Mouse (Mus musculus): ENCODE measurements around the gene Mprip.
"Not testable (repeated sequence)": the region's sequence is repeated elsewhere in the genome, so short reads cannot be mapped to it uniquely, and the experiment has no call there.

Mprip gene

DNA sequence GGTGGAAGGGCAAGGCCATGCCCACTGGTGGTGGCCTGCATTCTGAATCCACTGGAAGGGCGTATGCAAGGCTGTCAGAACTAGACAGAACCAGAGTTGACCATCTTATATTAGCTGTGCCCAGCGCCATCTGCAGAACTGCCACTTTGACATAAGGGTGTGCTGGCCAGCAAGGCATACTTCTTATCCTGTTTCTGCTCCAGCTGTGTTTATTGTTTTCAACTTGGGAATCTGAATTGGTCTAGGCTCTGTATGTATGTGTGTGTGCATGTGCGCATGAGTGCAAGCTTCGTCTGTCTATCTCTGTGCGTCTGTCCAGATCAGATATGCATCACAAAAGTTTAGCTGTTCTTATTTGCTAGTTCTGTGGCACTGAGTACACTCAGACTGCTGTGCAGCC lies 58.1 kb downstream of the Mprip start:
- DNase-seq, result no peak

DNA sequence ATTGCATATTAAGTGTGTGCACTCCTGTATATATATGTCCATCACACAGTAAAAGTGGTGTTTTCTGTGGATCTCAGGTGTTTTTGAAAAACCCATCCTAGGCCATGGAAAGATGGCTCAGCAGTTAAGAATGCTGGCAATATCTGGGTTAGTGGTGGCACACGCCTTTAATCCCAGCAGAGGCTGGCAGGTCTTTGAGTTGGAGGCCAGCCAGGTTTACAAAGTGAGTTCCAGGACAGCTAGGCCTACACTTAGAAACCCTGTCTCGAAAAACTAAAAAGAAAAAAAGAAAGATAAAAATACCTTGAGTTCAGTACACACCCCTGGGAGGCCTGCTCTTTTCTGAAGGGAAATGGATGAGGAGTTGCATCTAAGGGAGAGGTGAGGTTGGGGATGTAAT lies 60.3 kb downstream of the Mprip start:
- no peak for DNase-seq

DNA sequence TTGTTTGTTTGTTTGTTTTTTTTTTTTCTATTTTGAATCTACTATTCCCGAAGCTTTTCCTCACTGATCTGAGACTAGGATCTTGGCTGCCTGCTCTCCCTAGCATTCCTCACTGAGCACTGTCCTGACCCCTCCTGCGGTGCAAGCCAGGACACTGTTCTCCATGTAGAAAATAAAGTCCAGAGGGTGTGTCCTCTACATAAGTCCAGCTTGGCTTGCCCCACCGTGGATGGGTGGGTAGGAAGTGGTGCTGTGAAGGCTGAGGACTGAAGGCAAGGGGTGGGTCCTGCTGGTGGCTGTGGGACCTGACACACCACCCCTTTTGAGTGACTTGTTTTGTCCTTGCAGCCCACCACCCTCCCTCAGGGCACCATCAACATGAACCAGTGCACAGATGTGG lies 66.1 kb downstream of the Mprip start:
- DNase-seq, result no peak

DNA sequence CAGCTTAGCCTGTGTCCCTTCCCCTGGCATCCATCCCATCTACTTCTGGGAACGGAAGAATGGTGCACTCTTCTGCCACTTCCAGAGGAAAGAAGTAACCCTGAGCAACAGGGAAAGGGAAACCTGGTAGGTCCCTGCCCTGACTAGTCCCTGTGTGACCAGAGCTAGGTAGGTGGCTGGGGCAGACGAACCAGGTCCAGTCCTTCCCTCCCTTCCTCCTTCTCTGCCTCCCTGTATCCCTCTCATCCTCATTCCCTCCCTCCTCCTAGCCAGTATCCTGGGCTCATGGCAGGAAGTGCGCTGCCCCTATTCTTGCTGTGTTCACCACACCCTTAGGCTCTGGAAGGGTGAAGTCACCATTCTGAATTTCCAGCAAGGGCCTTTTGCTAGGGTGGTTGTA lies 70.7 kb downstream of the Mprip start:
- DNase-seq, result no peak

DNA sequence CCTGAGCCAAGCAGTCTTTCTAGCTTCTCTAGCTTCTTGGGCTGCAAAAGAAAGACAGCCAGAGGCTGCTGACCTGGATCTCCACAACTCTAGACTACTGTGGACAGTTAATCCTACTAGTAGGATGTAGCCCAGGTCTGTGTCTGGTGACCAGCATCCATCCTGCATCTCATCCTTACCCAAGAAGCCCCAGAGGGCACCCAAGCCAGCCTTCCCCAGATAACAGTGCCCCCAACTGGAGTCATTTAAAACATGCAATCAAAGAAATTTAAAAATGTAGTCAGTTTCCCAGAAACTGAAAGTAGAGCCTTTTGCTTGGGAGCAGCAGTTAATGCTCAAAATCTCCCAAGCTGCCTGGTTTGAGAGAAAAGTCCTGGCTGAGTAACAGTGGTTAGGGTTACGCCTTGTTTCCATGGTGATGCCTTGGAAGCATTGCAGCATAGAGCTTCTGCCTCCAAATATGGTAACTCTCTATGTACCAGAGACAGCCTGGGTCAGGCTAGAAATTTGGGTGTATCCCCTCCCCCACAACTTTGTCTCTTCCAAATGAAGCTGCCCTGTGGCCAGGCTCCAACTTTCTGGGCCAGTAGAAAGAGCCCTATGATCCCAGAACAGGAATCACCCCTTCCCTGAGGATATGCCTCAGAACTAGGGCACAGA lies 71.4 kb downstream of the Mprip start:
- peak; percentile 78 for DNase-seq

DNA sequence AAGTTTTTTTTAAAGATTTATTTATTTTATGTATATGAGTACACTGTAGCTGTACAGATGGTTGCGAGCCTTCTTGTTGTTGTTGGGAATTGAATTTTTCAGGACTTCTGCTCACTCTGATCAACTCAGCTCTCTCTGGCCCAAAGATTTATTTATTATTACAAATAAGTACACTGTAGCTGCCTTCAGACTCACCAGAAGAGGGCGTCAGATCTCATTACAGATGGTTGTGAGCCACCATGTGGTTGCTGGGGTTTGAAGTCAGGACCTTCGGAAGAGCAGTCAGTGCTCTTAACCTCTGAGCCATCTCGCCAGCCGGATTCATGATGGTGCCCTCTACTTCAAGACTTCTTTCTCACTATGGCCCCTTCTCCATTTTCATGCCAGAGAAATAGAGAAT lies 72.5 kb downstream of the Mprip start:
- DNase-seq, result not testable (repeated sequence)

DNA sequence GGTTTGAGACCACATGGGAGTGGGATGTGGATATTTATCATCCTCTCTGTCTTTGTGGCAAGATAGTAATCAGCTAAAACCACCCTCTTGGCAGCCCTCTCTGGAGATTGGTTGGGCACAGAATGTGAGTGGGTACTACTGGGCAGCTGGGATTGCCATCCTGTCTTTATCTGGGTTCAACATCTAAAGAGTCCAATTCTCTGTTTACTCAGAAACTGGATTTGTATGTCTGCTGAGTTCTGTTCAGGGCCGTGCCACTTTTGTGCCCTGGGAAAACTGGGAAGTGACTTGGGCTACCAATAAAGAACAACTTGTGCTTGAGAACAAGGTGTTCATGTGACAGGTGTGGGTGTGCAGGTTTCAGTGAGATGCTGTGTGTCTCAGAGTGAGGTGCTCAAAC lies 73.2 kb downstream of the Mprip start:
- no peak for DNase-seq

DNA sequence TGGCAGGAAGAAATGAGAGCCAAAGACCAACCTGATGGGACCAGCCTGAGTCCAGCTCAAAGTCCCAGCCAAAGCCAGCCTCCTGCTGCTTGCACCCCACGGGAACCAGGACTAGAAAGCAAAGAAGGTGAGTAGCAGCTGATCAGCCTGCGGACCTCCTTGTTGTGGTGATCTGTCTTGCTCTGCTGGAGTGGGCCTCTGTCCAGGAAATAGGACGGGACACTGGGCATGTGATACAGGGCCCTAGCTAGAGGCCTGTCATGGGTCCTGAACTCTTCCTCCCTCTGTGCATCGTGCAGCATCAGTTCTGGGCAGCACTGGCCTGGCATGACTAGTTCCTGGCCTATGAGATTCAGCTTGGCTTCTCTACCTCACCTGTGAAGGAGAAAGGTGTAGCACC lies 74.8 kb downstream of the Mprip start:
- not testable (repeated sequence) for DNase-seq

DNA sequence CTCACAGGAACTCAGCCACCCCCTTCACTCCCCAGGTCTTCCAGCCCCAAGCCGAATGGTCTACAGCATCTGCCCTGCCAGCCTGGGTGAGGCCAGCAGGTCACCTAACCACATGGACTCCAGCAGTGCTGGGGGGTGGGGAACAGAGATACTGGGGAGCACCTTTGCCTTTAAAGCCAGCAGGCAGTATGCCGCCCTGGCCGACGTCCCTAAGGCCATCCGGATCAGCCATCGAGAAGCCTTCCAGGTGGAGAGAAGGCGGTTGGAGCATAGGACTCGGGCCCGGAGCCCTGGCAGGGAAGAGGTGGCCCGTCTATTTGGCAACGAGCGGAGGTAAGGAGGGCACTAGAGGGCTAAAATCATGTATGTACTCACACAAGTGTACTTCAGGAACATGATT lies 76.1 kb downstream of the Mprip start:
- no peak for DNase-seq

DNA sequence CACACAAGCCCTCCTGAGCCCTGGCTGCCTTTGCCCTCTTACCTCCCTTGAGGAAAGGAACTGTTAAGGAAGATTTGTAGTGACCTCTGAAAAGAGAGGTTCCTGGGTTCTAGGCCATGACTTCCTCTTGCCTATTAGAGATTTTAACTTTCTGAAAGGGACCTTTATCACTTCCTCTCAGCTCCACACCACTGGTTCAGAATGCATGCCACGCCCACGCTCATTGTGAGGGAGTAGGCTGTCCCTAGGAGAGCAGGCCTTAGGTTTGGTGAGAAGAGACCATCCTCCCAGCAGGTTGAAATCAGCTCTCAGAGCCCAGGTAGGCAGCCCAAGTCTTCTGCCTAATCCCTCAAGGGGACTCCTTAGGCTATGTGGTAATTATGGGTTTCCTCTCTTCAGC lies 78.9 kb downstream of the Mprip start:
- DNase-seq, result no peak

DNA sequence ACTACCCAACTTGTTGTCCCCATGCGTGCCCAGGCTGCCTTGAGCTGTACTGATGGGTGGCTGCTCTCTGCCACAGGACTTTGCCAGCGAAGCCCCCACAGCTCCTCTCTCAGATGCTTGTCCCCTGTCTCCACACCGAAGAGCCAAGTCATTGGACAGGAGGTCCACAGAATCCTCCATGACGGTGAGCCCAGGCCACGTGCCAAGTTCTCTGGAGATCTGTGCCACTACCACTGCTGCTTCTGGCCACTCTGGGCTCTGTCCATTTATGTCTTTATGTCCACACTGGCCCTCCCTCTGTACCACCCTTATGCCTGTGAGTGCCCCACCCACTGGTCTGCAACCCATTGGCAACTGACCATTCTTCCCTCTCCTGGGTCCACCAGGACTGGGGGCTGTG lies 80.8 kb downstream of the Mprip start:
- DNase-seq, result no peak

DNA sequence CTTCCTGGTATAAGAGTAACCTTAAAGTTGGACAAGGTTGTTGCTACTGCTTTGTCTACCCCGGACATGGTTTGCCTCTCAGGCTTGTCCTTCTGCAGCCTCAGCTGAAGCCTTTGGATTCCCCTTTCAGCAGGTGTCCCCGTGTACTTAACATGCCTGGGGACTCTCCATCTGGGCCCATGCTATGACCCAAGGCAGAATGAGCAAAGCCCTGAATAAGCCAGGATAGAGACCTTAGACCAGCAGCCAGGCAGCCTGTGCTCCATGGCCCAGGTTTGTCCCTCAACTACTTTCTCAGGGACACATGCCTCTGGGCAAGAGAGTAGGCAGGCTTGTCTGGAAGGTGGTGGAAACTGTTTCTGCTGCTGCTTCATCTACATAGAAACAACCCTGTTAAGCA lies 82.2 kb downstream of the Mprip start:
- no peak for DNase-seq

DNA sequence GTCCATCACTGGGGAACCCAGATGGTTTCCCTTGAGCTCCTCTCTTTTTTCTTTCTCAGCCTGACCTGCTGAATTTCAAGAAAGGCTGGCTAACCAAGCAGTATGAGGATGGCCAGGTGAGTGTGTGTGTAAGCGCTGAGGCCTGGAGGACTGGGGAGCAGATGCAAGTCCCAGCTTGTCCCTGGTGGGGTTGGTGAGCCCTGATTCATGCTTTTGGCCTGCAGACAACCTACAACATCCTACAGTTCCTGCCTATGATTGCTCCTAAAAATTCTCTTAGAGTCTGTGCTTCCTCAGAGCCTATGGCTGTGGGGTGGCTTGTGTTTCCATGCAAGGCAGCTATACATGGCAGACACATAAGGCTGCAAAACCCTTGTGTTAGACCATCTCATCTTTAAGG lies 82.6 kb downstream of the Mprip start:
- no peak for DNase-seq

DNA sequence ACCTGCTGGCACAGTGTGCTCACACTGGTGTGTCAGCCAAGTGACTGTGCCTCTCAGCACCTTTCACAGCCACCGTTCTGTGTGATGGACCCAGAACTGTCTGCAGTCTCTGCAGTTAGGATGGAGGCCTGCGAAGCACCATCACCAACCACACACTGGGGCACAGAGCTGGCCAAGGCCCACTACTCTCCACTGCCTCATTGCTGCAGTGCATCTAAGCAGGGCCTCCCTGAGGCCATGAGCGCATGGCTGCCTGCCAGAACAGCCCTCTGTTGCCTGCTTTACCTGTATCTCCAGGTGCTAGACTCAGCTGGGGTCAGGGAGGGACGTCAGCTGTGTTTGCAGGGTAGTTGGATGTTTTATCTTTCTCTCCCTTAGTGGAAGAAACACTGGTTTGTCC lies 83.3 kb downstream of the Mprip start:
- no peak for DNase-seq

DNA sequence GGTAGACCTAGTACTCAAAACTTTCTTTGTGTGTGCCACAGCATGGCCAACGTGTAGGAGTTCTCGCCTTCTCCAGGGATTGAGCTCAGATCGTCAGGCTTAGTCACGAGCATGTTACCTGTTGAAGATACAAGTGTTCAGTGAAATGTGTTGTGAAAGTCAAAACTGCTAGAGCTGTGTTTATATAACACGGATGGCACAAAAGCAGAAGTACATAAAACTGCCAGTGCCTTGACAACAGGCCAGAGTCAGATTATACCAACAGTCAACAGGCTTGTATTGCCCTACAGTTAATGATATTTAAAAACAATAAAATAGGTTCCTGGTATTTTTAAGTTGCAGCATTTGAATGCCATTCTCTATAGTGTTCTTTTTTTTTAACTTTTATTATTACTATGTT lies 84.7 kb downstream of the Mprip start:
- DNase-seq, result no peak

DNA sequence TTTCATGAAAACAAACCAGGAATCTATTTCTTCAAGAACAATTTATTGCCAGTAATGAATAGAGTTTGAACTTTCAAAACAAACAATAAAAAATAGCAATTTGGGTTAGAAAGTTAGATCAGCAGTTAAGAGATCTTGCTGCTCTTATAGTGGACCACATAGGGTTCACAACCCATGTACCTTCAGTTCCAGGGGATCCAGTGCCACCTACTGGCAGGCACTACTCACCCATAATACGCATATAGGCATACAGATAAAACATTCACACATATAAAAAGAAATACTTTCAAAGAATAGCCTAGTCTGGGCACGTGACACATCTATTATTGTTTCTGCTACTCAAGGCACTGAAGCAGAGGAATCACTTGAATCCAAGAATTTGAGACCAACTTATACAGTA lies 85.5 kb downstream of the Mprip start:
- DNase-seq, result peak; percentile 85

DNA sequence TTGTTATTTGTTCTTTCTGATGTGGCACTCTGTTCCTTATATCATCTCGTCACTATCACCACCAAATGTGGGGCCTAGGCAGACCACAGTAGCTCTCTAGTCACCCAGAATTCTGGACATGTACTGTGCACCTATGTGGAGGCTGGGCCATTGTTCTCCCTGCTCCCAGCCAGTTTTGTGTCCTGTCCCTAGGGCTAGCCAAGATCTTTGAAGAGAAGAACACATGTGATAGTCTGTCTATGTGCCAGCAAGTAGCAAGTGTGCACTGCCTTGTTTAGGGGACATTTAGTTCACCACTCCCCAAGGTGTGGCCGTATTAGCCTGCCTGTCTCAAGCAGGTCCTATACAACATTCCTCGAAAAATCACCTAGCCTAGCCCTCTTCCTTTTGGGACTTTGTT lies 87.9 kb downstream of the Mprip start:
- DNase-seq, result no peak

DNA sequence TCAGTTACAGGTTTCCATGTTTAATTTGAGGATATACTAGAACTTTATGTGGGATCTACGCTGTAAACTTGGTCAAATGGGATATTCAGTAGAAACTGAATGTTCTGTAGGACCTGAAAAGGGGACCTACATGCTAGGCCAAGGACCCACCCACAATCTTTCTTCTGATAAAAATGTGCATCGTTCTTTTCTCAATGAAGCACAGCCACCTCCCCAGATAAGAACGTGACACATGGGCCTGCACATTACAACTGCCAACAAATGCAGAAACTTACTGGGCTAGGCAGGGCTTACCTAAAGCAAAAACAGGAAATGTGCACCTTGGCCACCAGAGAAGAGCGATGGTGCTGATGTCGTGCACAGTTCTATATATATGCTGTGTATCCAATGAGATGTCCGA lies 93.4 kb downstream of the Mprip start:
- DNase-seq, result no peak

DNA sequence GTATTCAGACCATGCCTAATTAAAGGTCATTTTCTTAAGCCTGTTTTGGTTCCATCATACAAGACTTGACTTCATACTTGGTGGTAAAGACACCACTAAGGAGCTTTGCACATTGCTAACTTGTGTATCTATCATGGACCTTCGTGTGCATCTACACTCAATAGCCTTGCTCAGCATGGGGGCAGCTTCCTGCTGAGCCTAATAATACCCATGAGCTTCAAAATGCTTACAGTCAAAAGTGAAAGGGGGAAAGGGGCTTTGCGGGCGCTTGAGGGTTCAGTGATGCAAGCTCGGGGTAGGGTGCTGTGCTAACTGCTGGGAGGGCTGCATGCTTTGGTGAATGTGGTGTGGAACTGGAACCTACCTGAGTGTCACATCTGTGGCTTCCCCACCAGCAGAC lies 95.2 kb downstream of the Mprip start:
- DNase-seq, result no peak

DNA sequence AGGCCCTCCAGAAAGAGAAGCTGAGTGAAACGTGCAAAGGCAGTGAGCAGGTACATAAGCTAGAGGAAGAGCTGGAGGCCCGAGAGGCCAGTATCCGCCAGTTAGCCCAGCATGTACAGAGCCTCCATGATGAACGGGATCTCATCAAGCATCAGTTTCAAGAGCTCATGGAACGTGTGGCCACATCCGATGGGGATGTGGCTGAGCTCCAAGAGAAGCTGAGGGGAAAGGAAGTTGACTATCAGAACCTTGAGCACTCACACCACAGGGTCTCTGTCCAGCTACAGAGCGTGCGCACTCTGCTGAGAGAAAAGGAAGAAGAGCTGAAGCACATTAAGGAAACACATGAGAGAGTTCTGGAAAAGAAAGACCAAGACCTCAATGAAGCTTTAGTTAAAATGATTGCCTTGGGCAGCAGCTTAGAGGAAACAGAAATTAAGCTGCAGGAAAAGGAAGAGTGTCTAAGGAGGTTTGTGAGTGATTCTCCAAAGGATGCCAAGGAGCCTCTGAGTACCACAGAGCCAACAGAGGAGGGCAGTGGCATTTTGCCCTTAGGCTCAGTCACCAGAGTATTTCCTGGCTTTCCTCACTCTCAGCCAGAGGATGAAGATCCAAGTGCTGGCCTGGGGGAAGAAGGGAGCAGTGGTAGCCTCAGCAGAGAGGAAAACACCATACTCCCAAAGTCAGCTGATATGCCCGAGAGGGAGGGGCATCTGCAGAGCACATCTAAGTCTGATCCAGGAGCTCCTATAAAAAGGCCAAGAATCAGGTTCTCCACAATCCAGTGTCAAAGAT lies 97.3 kb downstream of the Mprip start:
- peak; percentile 45 for DNase-seq

DNA sequence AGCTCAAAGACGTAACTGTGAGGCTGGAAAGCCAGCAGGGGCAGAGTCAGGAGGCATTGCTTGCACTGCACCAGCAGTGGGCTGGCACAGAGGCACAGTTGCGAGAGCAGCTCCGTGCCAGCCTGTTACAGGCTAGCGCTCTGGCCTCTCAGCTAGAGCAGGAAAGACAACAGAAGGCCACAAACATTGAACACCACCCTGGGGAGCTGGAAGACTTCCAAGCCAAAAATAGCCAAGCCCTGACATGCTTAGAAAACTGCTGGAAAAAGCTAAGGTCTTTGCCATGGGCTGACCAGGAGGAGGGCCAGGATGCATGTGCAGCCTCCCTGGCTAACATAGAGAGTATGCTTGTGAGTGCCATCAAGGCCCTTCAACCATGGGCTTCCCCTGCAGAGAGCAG lies 98.1 kb downstream of the Mprip start:
- DNase-seq, result peak; percentile 50

DNA sequence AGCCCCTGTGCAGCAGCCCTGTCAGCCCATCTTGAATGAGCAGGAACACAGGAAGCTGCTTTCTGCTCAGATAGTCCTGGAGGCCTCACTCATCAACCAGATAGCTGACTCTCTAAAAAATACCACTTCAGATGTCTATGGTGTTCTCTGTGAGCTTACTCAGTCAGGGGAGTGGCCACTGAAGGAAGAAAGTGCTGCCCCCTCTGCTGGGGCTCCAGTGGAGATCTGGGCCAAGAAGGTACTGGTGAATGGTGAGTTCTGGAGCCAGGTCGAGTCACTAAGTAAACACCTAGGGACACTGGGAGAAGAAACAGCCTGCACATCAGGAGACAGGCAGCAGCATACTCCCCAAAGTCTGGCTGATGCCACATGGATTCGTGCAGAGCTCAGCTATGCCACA lies 98.5 kb downstream of the Mprip start:
- no peak for DNase-seq

DNA sequence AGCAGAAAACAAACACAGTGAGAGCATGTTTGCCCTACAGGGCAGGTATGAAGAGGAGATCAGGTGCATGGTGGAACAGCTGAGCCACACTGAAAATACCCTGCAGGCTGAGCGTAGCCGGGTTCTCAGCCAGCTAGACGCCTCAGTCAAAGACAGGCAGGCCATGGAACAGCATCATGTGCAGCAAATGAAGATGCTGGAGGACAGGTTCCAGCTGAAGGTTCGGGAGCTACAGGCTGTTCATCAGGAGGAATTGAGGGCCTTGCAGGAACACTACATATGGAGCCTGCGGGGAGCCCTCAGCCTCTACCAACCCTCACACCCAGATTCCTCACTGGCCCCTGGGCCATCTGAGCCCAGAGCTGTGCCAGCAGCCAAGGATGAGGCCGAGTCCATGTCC lies 99.7 kb downstream of the Mprip start:
- no peak for DNase-seq

DNA sequence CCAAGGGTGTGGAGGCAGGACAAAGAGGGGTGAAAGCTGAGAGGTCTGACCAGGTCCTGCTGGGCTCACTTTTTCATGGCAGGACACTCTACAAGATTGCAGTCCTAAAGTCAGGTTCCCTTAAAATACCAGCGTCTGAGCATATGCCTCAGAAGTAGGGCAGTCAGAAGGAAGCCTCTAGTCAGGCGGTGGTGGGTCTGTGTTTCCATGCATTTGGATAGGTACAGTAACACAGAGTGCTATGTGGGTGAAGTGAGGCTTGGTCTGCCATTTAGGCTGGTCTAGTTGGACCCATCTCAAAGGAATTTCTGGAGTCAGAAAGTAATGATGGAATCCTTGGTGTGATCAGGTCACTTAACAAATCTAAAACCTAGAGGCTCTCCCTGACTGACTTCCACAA lies 108.2 kb downstream of the Mprip start:
- no peak for DNase-seq

DNA sequence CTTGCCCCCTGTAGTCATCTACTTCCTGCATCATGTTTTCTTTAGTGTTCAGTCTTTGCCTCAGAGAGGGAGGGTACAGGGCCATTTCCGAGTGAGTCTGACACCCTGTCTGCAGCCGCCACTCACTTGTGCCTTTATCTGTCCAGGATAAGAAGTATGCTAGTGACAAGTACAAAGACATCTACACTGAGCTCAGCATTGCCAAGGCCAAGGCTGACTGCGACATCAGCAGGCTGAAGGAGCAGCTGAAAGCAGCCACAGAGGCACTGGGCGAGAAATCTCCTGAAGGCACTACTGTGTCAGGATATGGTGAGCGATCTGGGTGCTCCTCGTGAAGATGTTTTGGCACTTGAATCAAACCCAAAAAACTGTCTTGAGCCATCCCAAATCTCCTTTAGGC lies 108.6 kb downstream of the Mprip start:
- no peak for DNase-seq

Measured in kidney, postnatal 10 days (tissue).